Mouse (Mus musculus) erythroblast, embryonic 14.5 days (primary cell): Measurements from ENCODE around the gene Gm17402. TPM values are rescaled to one million over a fixed set of nuclear protein-coding genes. Genes with fewer than 3 reads are reported as not detected.
A peak's percentile ranks its signal among the peaks of the same experiment; 100 is the strongest.

Source experiments
- H3K27me3 ChIP-seq: 2 replicates; pipeline ENCODE4 v1.6.1; 2012; ENCODE audit warnings: inconsistent platforms; ENCODE audit not compliant: control insufficient read depth
- H3K36me3 ChIP-seq: 2 replicates; pipeline ENCODE4 v1.6.1; 2012; ENCODE audit warnings: mild to moderate bottlenecking, inconsistent platforms; ENCODE audit not compliant: control insufficient read depth
- H3K4me1 ChIP-seq: 2 replicates; pipeline ENCODE4 v1.6.1; 2012; ENCODE audit warnings: inconsistent platforms; ENCODE audit not compliant: control insufficient read depth
- H3K4me3 ChIP-seq: replicated peaks from 2 replicates; pipeline ENCODE3; 2012; ENCODE audit warnings: moderate library complexity, mild to moderate bottlenecking, inconsistent platforms
- H3K9me3 ChIP-seq: 2 replicates; pipeline ENCODE4 v1.6.1; 2012; ENCODE audit warnings: low read length, inconsistent platforms, mixed read lengths; ENCODE audit not compliant: control insufficient read depth
- GATA1 ChIP-seq: IDR thresholded peaks from 2 replicates; pipeline ENCODE4 v1.6.1; 2012; ENCODE audit warnings: low read length, inconsistent platforms, mixed read lengths
- TAL1 ChIP-seq: IDR thresholded peaks from 3 replicates; pipeline ENCODE4 v1.6.1; 2012; ENCODE audit warnings: low read length, inconsistent platforms, mixed read lengths
- polyA plus RNA-seq: library from polyadenylated mRNA; stranded (reverse); fragments of >175 nt; gene quantifications from 2 replicates; pipeline ENCODE4 v1.2.3, GENCODE M21; 2012

Gene Gm17402
- polyA plus RNA-seq = not detected in 2 replicates

- H3K4me1 ChIP-seq = peaks cover 10% of the 10 kb centered on the region
- H3K36me3 ChIP-seq = no peaks in the 10 kb centered on the region
- H3K27me3 ChIP-seq = peaks cover 45% of the 10 kb centered on the region
- no peaks in the 10 kb centered on the region; the same call in 1 of the 2 replicates for H3K9me3 ChIP-seq
- TF ChIP-seq GATA1 = no peak
- TF ChIP-seq TAL1 = no peak
- H3K4me3 ChIP-seq = peak within 1 kb of the TSS; percentile 56
Observed at GRCm38 (mm10) chr3:67375063-67375462, at the start of gene Gm17402. Gene Gm17402, minus strand, starts transcription at chr3:67375163.

GRCm38 (mm10) chr3:67378215-67378614 is 3.3 kb upstream of the Gm17402 start:
- no peak for TF ChIP-seq TAL1
- TF ChIP-seq GATA1 = no peak
- H3K4me1 ChIP-seq = peaks cover 10% of the 10 kb centered on the region
- peaks cover 27% of the 10 kb centered on the region for H3K27me3 ChIP-seq
- H3K4me3 ChIP-seq = no peak overlapping the region
- no peaks in the 10 kb centered on the region; the same call in 1 of the 2 replicates for H3K9me3 ChIP-seq
- H3K36me3 ChIP-seq = no peaks in the 10 kb centered on the region

GRCm38 (mm10) chr3:67374360-67374778 is 594 bp downstream of the Gm17402 start:
- H3K4me1 ChIP-seq = peaks cover 10% of the 10 kb centered on the region
- TF ChIP-seq GATA1 (no peak), TAL1 (no peak)
- peaks cover 45% of the 10 kb centered on the region for H3K27me3 ChIP-seq
- H3K36me3 ChIP-seq = no peaks in the 10 kb centered on the region
- peak overlapping the region; percentile 56 for H3K4me3 ChIP-seq
- H3K9me3 ChIP-seq = no peaks in the 10 kb centered on the region; the same call in 1 of the 2 replicates

GRCm38 (mm10) chr3:67373872-67374271 is 1.1 kb downstream of the Gm17402 start, which contains the start of gene Mlf1:
Gene Mlf1, plus strand, starts transcription at chr3:67374097.
- H3K4me3 ChIP-seq = peak within 1 kb of the TSS; percentile 56

GRCm38 (mm10) chr3:67372781-67373180 is 2.2 kb downstream of the Gm17402 start:
- peaks cover 45% of the 10 kb centered on the region for H3K27me3 ChIP-seq
- peaks cover 10% of the 10 kb centered on the region for H3K4me1 ChIP-seq
- no peak for TF ChIP-seq GATA1
- TF ChIP-seq TAL1 = no peak
- no peaks in the 10 kb centered on the region; the same call in 1 of the 2 replicates for H3K9me3 ChIP-seq
- H3K4me3 ChIP-seq = no peak overlapping the region
- no peaks in the 10 kb centered on the region for H3K36me3 ChIP-seq

More at GRCm38 (mm10) chr3:67373872-67374271, 1.1 kb downstream of the Gm17402 start, which contains the start of gene Mlf1:
- H3K36me3 ChIP-seq = no peaks in the 10 kb centered on the region
- H3K4me1 ChIP-seq = peaks cover 10% of the 10 kb centered on the region
- no peaks in the 10 kb centered on the region; the same call in 1 of the 2 replicates for H3K9me3 ChIP-seq
- TF ChIP-seq GATA1 = no peak
- no peak for TF ChIP-seq TAL1
- H3K27me3 ChIP-seq = peaks cover 45% of the 10 kb centered on the region

- no peak for TF ChIP-seq GATA1
- no peak for TF ChIP-seq TAL1
Observed at GRCm38 (mm10) chr3:67372194-67372593, 2.8 kb downstream of the Gm17402 start.

GRCm38 (mm10) chr3:67369407-67370079 is 5.4 kb downstream of the Gm17402 start:
- peaks cover 10% of the 10 kb centered on the region for H3K4me1 ChIP-seq
- TF ChIP-seq GATA1 (no peak), TAL1 (no peak)
- H3K36me3 ChIP-seq = no peaks in the 10 kb centered on the region

More at GRCm38 (mm10) chr3:67372194-67372593, 2.8 kb downstream of the Gm17402 start:
- Histone ChIP-seq H3K27me3 (peaks cover 45% of the 10 kb centered on the region), H3K36me3 (no peaks in the 10 kb centered on the region), H3K4me1 (peaks cover 10% of the 10 kb centered on the region), H3K4me3 (no peak overlapping the region), H3K9me3 (no peaks in the 10 kb centered on the region; the same call in 1 of the 2 replicates)

GRCm38 (mm10) chr3:67367481-67367880 is 7.5 kb downstream of the Gm17402 start:
- Histone ChIP-seq H3K27me3 (peaks cover 10% of the 10 kb centered on the region), H3K4me1 (no peaks in the 10 kb centered on the region), H3K4me3 (no peak overlapping the region), H3K36me3 (no peaks in the 10 kb centered on the region), H3K9me3 (no peaks in the 10 kb centered on the region)
- TF ChIP-seq TAL1 (no peak), GATA1 (no peak)

More at GRCm38 (mm10) chr3:67369407-67370079, 5.4 kb downstream of the Gm17402 start:
- Histone ChIP-seq H3K4me3 (no peak overlapping the region), H3K27me3 (peaks cover 30% of the 10 kb centered on the region), H3K9me3 (no peaks in the 10 kb centered on the region; the same call in 1 of the 2 replicates)

- Histone ChIP-seq H3K9me3 (no peaks in the 10 kb centered on the region), H3K36me3 (no peaks in the 10 kb centered on the region), H3K4me3 (no peak overlapping the region)
Observed at GRCm38 (mm10) chr3:67366087-67366892, 8.7 kb downstream of the Gm17402 start.

More at GRCm38 (mm10) chr3:67366087-67366892, 8.7 kb downstream of the Gm17402 start:
- Histone ChIP-seq H3K4me1 (no peaks in the 10 kb centered on the region), H3K27me3 (peaks cover 5% of the 10 kb centered on the region; the same call in 1 of the 2 replicates)
- no peak for TF ChIP-seq TAL1
- no peak for TF ChIP-seq GATA1
